Mouse (Mus musculus) stomach, embryonic 16.5 days (tissue): ENCODE measurements around the gene Stk31. TPM values are rescaled to one million over a fixed set of nuclear protein-coding genes. Genes with fewer than 3 reads are reported as not detected.
"Not testable (repeated sequence)": the region's sequence is repeated elsewhere in the genome, so short reads cannot be mapped to it uniquely, and the experiment has no call there.

Experiments used
- ATAC-seq: fragments of 200-750 bp; cut with Nextera tagmentation; 2 replicates; pipeline ENCODE4 v1.8.0; 2017; ENCODE audit warnings: moderate number of reproducible peaks, moderate TSS enrichment; ENCODE audit not compliant: insufficient read depth, low FRiP score
- H3K27ac ChIP-seq: fragments of 300-500 bp; sonication (generic); 2 replicates; pipeline ENCODE4 v1.5.1; 2014; ENCODE audit warnings: low read length
- H3K27me3 ChIP-seq: fragments of 300-500 bp; sonication (generic); 2 replicates; pipeline ENCODE4 v1.6.1; 2014; ENCODE audit warnings: low read length, control low read depth, mixed read lengths; ENCODE audit not compliant: control insufficient read depth, insufficient read depth
- H3K36me3 ChIP-seq: fragments of 300-500 bp; sonication (generic); 2 replicates; pipeline ENCODE4 v1.6.1; 2014; ENCODE audit warnings: low read length; ENCODE audit not compliant: control insufficient read depth, insufficient read depth
- H3K4me1 ChIP-seq: fragments of 300-500 bp; sonication (generic); 2 replicates; pipeline ENCODE4 v1.6.1; 2014; ENCODE audit warnings: low read length, control low read depth, mixed read lengths; ENCODE audit not compliant: control insufficient read depth, insufficient read depth
- H3K4me2 ChIP-seq: fragments of 300-500 bp; sonication (generic); 2 replicates; pipeline ENCODE4 v1.6.1; 2014; ENCODE audit warnings: low read depth, low read length, mixed read lengths
- H3K4me3 ChIP-seq: fragments of 300-500 bp; sonication (generic); replicated peaks from 2 replicates; pipeline ENCODE4 v1.5.1; 2014; ENCODE audit warnings: mild to moderate bottlenecking, low read length
- H3K9ac ChIP-seq: fragments of 300-500 bp; sonication (generic); 2 replicates; pipeline ENCODE4 v1.6.1; 2014; ENCODE audit warnings: low read length
- H3K9me3 ChIP-seq: fragments of 300-500 bp; sonication (generic); replicated peaks from 2 replicates; pipeline ENCODE4 v1.6.1; 2016; ENCODE audit warnings: low read length, control low read depth; ENCODE audit not compliant: control insufficient read depth
- WGBS: fragments of 180-500 bp; shearing (Covaris S2); extraction: QIAGEN DNeasy Blood & Tissue Kit; methylation state at CpG from one replicate; pipeline ENCODE4 v1.1.7; 2014; 5-methylcytosine and 5-hydroxymethylcytosine counted together
- polyA plus RNA-seq: library from polyadenylated mRNA; unstranded; fragments of >200 nt; fragmentation: Nextera tagmentation; extraction: Ambion mirVana; gene quantifications from 2 replicates; pipeline ENCODE4 v1.2.1, GENCODE M21; 2015

The Stk31 gene
- polyA plus RNA-seq, 1 experiment from 2014 or later: not detected

- no peak overlapping the region for H3K9ac ChIP-seq
- H3K4me2 ChIP-seq: no peak overlapping the region
- H3K9me3 ChIP-seq: no peaks in the 10 kb centered on the region
- H3K4me1 ChIP-seq: no peaks in the 10 kb centered on the region
- H3K4me3 ChIP-seq: no peak overlapping the region
- ATAC-seq: no peak
- 47% methylated on average over 12 of the region's 12 CpGs for WGBS
- H3K36me3 ChIP-seq: no peaks in the 10 kb centered on the region
- H3K27ac ChIP-seq: no peak overlapping the region
- no peaks in the 10 kb centered on the region for H3K27me3 ChIP-seq
These were observed 17.1 kb upstream of the Stk31 start for GRCm38 (mm10) chr6:49378328-49378727.

GRCm38 (mm10) chr6:49394276-49394675 is 1.1 kb upstream of the Stk31 start:
- Histone ChIP-seq H3K27me3 (no peaks in the 10 kb centered on the region), H3K4me1 (no peaks in the 10 kb centered on the region), H3K9me3 (no peaks in the 10 kb centered on the region), H3K36me3 (no peaks in the 10 kb centered on the region), H3K4me3 (no peak overlapping the region), H3K4me2 (no peak overlapping the region), H3K9ac (no peak overlapping the region), H3K27ac (no peak overlapping the region)
- 54% methylated on average over 1 of the region's 1 CpGs for WGBS
- ATAC-seq: no peak

GRCm38 (mm10) chr6:49397466-49397865 is 2.1 kb downstream of the Stk31 start:
- H3K27ac ChIP-seq: no peak overlapping the region
- no peak overlapping the region for H3K9ac ChIP-seq
- H3K4me3 ChIP-seq: no peak overlapping the region
- no peaks in the 10 kb centered on the region for H3K27me3 ChIP-seq
- ATAC-seq: no peak
- H3K4me2 ChIP-seq: no peak overlapping the region
- no peaks in the 10 kb centered on the region for H3K36me3 ChIP-seq
- no peaks in the 10 kb centered on the region for H3K4me1 ChIP-seq
- no peaks in the 10 kb centered on the region for H3K9me3 ChIP-seq

- Histone ChIP-seq H3K36me3 (no peaks in the 10 kb centered on the region), H3K4me1 (no peaks in the 10 kb centered on the region), H3K27me3 (no peaks in the 10 kb centered on the region), H3K9me3 (no peaks in the 10 kb centered on the region), H3K27ac (no peak overlapping the region), H3K4me3 (no peak overlapping the region), H3K9ac (no peak overlapping the region), H3K4me2 (no peak overlapping the region)
- no peak for ATAC-seq
These were observed 3.0 kb downstream of the Stk31 start for GRCm38 (mm10) chr6:49398365-49398764.

GRCm38 (mm10) chr6:49410830-49411229 is 15.4 kb downstream of the Stk31 start:
- Histone ChIP-seq H3K9ac (no peak overlapping the region), H3K9me3 (no peaks in the 10 kb centered on the region), H3K4me3 (no peak overlapping the region), H3K4me1 (no peaks in the 10 kb centered on the region), H3K36me3 (no peaks in the 10 kb centered on the region), H3K27ac (no peak overlapping the region), H3K4me2 (no peak overlapping the region), H3K27me3 (no peaks in the 10 kb centered on the region)
- WGBS: 74% methylated on average over 3 of the region's 3 CpGs
- no peak for ATAC-seq

GRCm38 (mm10) chr6:49412967-49413366 is 17.6 kb downstream of the Stk31 start:
- not testable (repeated sequence) for H3K4me2 ChIP-seq, H3K9me3 ChIP-seq, ATAC-seq, H3K36me3 ChIP-seq, H3K4me3 ChIP-seq, H3K4me1 ChIP-seq, H3K9ac ChIP-seq, H3K27ac ChIP-seq, H3K27me3 ChIP-seq
- 55% methylated on average over 2 of the region's 2 CpGs for WGBS

- Histone ChIP-seq H3K4me2 (no peak overlapping the region), H3K36me3 (no peaks in the 10 kb centered on the region), H3K9ac (no peak overlapping the region), H3K27ac (no peak overlapping the region), H3K27me3 (no peaks in the 10 kb centered on the region), H3K9me3 (no peaks in the 10 kb centered on the region), H3K4me3 (no peak overlapping the region), H3K4me1 (no peaks in the 10 kb centered on the region)
- no peak for ATAC-seq
- 78% methylated on average over 1 of the region's 1 CpGs for WGBS
These were observed 20.6 kb downstream of the Stk31 start for GRCm38 (mm10) chr6:49415971-49416370.

GRCm38 (mm10) chr6:49437306-49437705 is 41.9 kb downstream of the Stk31 start:
- Histone ChIP-seq H3K36me3 (no peaks in the 10 kb centered on the region), H3K4me3 (no peak overlapping the region), H3K27ac (no peak overlapping the region), H3K4me2 (no peak overlapping the region), H3K9me3 (no peaks in the 10 kb centered on the region), H3K9ac (no peak overlapping the region), H3K27me3 (no peaks in the 10 kb centered on the region), H3K4me1 (no peaks in the 10 kb centered on the region)
- ATAC-seq: no peak
- WGBS: 54% methylated on average over 1 of the region's 1 CpGs

- WGBS: 65% methylated on average over 5 of the region's 5 CpGs
- Histone ChIP-seq H3K4me2 (no peak overlapping the region), H3K36me3 (no peaks in the 10 kb centered on the region), H3K27ac (no peak overlapping the region), H3K4me1 (no peaks in the 10 kb centered on the region), H3K9ac (no peak overlapping the region), H3K27me3 (no peaks in the 10 kb centered on the region), H3K9me3 (no peaks in the 10 kb centered on the region), H3K4me3 (no peak overlapping the region)
- no peak for ATAC-seq
These were observed 62.7 kb downstream of the Stk31 start for GRCm38 (mm10) chr6:49458112-49458511.

- Histone ChIP-seq H3K9me3 (0 out of 2 replicates have a peak, but pooled peaks cover 3% of the 10 kb centered on the region), H3K4me1 (no peaks in the 10 kb centered on the region), H3K4me3 (no peak overlapping the region), H3K36me3 (no peaks in the 10 kb centered on the region), H3K9ac (no peak overlapping the region), H3K4me2 (no peak overlapping the region), H3K27ac (no peak overlapping the region), H3K27me3 (no peaks in the 10 kb centered on the region)
- no peak for ATAC-seq
- 92% methylated on average over 2 of the region's 2 CpGs for WGBS
These were observed 87.8 kb downstream of the Stk31 start for GRCm38 (mm10) chr6:49483205-49483604.
